Mouse (Mus musculus): Measurements from ENCODE around the gene Ccdc69.
"Not testable (repeated sequence)": the region's sequence is repeated elsewhere in the genome, so short reads cannot be mapped to it uniquely, and the experiment has no call there.

Gene Ccdc69

DNA sequence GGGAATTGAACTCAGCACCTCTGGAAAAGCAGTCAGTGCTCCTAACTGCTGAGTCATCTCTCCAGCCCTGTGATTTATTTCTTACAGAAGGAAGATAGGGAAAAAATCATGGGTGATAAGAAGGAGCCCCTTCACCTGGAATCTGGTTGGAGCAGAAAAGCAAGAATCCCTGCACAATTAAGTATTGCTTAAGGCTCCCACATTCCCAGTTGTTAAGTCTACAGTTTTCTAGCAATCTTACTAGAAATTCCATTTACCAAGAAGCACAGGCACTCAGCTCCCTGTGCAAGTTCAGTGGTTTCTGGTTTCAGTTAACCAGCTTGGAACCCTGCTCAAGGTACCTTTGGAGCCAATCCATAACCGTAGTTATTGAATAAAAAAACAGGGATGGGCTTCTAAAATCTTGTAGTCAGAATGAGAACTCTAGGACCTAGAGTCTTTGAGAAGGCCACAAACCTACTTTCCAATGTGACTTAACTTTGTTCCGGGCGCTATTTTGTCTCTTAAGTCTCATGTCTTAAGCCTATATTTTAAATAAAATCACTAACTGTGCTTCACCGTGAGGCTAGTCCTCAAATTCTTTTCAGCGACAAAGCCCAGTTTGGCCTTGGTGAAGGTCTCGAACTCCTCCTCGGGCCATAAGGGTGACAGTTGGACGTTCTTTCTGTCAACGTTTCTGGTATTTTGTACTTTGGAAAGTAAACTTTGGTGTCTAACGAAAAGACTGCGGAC lies 19.0 kb upstream of the Ccdc69 start:
- peak; percentile 26 for DNase-seq (ENCODE audit: inconsistent ontology term)

- DNase-seq (ENCODE audit: inconsistent ontology term) = not testable (repeated sequence)
Observed at GRCm38 (mm10) chr11:55096296-55096695, 18.4 kb upstream of the Ccdc69 start.

DNA sequence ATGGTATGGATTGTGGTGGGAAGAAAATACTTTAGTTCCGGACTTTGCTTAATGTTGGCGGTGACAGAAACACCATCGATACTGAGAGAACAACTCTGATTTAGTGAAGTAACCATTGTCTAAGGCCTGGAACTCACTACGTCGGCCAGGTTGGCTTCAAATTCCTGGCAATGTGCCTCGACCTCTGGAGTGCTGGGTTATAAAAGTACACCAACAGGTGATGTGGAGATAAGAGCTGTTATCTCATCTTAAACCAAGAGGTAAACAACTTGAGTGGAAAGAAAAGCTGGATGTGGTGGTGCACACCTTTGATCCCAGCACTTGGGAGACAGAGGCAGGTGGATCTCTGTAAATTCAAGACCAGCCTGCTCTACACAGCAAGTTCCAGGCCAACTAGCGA lies 15.2 kb upstream of the Ccdc69 start:
- DNase-seq (ENCODE audit: inconsistent ontology term) = no peak

DNA sequence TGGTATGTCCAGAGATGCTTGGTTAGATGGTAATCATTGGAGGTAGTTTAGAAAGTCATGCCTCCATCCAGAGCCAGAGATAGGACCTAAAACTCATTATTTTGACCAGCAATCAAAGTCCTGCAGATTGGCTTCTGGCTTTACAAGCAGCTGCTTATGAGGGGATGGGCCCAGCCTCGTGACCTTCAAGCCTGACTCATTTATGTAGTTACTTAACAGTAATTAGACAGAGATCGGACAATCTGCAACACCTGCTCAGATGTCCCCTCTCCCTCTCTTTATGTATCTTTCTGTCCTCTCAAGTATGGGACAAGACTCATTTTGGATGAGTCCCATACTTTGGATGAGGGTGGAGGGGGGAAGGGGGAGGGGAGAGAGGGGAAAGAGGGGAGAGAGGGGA lies 12.0 kb upstream of the Ccdc69 start:
- no peak for DNase-seq (ENCODE audit: inconsistent ontology term)

DNA sequence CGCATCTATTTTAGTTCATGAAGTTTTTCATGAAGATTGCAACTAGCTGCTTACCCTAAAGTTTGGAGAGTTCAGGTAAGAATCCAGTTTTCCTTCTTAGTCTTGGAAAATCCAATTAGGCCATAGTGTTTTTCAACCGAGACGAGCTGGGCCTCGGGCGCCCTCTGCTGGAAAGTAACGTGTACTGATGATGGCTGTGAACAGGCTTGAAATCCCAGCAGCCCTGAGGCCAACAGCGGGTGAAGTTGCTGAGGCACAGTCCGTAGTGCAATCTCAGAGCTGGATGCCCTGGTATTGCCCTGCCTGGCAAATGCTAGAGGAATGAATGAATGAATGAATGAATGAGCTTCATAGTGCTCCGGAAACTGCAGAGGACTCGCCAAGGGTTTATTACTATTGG lies 9.1 kb upstream of the Ccdc69 start:
- peak; percentile 63 for DNase-seq (ENCODE audit: inconsistent ontology term)

DNA sequence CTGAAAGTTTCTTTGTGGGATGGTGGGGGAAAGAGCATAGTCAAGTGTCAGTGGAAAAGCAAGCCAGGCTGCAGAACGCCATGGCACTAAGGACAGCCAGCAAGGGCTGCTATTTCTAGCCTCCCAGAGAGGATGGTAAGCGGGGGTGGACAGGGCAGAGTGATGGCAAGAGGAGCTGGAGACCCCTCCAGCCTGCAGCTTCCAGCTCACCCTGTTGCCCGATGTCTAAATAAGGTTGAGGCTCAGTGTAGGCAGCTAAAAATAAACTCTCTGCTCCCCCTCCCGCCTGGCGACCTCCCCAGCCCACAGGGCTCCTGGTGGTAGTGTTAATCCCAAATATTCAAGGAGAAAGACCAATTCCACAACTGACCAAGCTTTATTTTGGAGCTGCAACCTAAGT lies 7.5 kb upstream of the Ccdc69 start:
- no peak for DNase-seq (ENCODE audit: inconsistent ontology term)

DNA sequence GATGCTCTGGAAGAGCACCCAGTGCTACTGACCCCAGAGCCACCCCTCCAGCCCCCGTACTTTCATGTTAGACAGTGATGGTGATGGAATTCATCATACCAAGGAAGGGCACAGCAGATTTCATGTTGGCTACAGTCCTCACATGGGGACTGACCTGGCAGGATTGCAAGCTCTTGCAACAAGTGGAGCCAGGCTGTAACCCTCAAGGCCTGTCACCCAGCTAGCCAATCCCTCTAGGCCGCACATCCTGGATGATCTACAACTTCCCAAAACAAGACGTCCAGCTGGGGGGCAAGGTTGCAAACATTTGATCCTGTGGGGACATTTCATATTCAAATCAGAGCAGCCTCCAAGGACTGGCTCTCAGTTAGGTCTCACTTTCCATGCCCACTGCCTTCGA lies 6.7 kb upstream of the Ccdc69 start:
- DNase-seq (ENCODE audit: inconsistent ontology term) = no peak

GRCm38 (mm10) chr11:55081206-55081605 lies 3.3 kb upstream of the Ccdc69 start:
- no peak for DNase-seq (ENCODE audit: inconsistent ontology term)

DNA sequence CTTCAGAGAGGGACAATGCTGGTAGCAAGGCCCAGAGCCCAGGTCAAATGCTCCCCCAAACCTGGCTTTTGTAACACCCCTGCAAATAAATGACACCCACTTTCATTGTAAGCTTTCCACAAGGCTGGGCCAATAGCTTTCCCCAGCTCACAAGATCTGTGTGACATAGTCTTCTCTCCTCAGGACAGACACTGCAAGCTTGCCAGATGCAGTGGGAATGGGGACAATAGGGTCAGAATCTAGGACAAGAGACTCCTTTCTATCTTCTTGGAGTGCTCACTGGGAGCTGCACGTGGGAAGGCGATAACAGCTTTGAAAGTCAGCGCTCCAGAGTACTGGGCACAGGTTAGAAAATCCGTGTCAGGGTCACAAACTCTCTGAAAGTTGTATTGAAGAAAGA lies 1.2 kb upstream of the Ccdc69 start:
- DNase-seq (ENCODE audit: inconsistent ontology term) = no peak

- DNase-seq (ENCODE audit: inconsistent ontology term) = no peak
Observed at GRCm38 (mm10) chr11:55078502-55078901, 571 bp upstream of the Ccdc69 start.

GRCm38 (mm10) chr11:55076234-55076633 lies 1.7 kb downstream of the Ccdc69 start:
- no peak for DNase-seq (ENCODE audit: inconsistent ontology term)

DNA sequence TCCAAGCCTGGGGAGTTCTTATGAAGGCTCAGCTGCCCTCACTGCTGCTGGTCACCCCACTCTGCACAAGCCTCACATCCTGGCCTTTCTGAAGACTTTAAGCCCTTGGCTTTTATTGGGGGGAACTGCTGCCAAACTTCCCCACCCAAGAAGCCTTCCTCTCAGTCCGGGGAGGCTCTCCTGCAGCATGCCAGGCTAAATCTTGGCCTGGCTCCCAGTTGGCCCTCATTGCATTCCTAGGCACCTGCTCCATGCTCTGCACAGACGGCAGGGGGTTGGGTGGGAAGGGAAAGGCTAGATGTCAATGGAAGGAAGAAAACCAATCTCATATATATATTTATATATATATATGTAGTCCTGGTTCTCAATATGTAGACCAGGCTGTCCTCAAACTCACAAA lies 2.3 kb downstream of the Ccdc69 start:
- no peak for DNase-seq (ENCODE audit: inconsistent ontology term)

- DNase-seq (ENCODE audit: inconsistent ontology term) = no peak
Observed at GRCm38 (mm10) chr11:55073191-55073590, 4.7 kb downstream of the Ccdc69 start.

- DNase-seq (ENCODE audit: inconsistent ontology term) = no peak
Observed at GRCm38 (mm10) chr11:55072467-55072866, 5.5 kb downstream of the Ccdc69 start.

- DNase-seq (ENCODE audit: inconsistent ontology term) = no peak
Observed at GRCm38 (mm10) chr11:55071344-55071743, 6.6 kb downstream of the Ccdc69 start.

DNA sequence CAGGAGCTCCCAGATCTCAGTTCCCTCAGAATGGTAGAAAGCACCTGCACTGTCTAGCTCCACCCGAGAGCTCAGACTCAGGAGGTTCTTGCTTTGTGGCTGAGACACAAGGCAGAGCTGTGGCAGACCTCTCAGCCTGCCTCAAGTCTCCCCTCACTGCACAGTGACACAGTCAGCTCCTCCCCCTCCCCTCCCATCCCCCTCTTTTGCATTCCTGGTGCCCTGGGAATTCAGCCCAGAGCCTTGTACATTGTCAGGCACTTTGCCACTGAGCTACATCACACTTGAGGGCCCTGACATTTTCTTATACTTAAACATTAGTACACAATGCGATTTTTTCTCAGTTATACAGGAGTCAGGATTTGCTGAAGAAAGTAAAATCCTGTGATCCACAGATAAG lies 8.9 kb downstream of the Ccdc69 start:
- peak; percentile 67 for DNase-seq (ENCODE audit: inconsistent ontology term)

DNA sequence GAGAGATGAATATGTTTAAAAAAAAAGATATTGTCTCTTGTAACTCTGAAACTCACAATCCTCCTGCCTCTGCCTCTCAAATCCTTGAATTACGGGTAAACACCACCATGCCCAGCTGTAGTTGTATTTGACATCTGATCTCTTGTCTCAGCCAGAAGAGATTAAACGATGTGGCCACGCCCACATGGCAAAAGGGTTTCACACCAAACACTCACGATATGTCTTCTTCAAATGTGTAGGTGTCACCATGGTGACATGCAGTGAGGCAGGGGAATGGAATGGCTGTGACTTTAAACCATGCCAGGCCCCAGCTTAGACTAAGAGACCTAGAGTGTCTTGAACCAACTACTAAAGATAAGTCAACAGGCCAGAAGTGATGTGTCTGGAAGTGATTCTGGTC lies 11.0 kb downstream of the Ccdc69 start:
- no peak for DNase-seq (ENCODE audit: inconsistent ontology term)

GRCm38 (mm10) chr11:55062856-55063255 lies 15.1 kb downstream of the Ccdc69 start:
- peak; percentile 33 for DNase-seq (ENCODE audit: inconsistent ontology term)

- no peak for DNase-seq (ENCODE audit: inconsistent ontology term)
Observed at GRCm38 (mm10) chr11:55060802-55061201, 17.1 kb downstream of the Ccdc69 start.

- DNase-seq (ENCODE audit: inconsistent ontology term) = no peak
Observed at GRCm38 (mm10) chr11:55057511-55057910, 20.4 kb downstream of the Ccdc69 start.

- no peak for DNase-seq (ENCODE audit: inconsistent ontology term)
Observed at GRCm38 (mm10) chr11:55050837-55051510, 27.0 kb downstream of the Ccdc69 start.

DNA sequence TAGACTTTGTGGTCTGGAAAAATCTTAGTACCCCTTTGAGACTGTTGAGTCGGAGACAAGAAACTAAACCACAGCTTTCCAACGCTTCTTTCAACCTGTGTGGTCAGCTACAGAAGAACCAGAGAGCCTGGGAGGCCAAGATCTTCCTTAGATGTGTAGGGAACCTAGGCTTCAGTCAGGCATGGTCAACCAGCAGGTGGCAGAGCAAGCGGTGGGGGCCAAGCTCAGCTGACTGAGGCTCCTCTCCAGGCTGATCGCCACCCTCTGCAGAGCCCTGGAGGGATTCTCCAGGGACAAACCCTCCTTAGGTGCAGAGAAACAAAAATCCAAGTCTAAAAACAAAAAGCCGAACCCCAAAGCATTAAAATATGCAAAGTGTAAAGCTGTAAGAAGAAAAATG lies 31.3 kb downstream of the Ccdc69 start:
- DNase-seq (ENCODE audit: inconsistent ontology term) = peak; percentile 14

- no peak for DNase-seq (ENCODE audit: inconsistent ontology term)
Observed at GRCm38 (mm10) chr11:55041348-55041747, 36.6 kb downstream of the Ccdc69 start.

GRCm38 (mm10) chr11:55039591-55039990 lies 38.3 kb downstream of the Ccdc69 start:
- DNase-seq (ENCODE audit: inconsistent ontology term) = peak; percentile 78

Data from Muller cell, postnatal 12 days (primary cell).